Mouse (Mus musculus) gastrocnemius, adult 18-20 months (tissue): Measurements from ENCODE around the gene Col28a1. TPM values are rescaled to one million over a fixed set of nuclear protein-coding genes. Genes with fewer than 3 reads are reported as not detected.
A peak's percentile ranks its signal among the peaks of the same experiment; 100 is the strongest.
"Not testable (repeated sequence)": the region's sequence is repeated elsewhere in the genome, so short reads cannot be mapped to it uniquely, and the experiment has no call there.

Source experiments
- DNase-seq: peaks from one replicate; pipeline ENCODE4 v3.0.0; 2021; ENCODE audit warnings: low spot score
- total RNA-seq, 2 experiments: library from RNA; stranded (reverse); gene quantifications; 2 replicates each; pipeline ENCODE4 v1.2.3; 2021

Gene Col28a1
- total RNA-seq, 2 experiments from 2014 or later, result 0.21 to 0.24 TPM

- DNase-seq, result no peak
These were observed 168.9 kb downstream of the Col28a1 start for GRCm38 (mm10) chr6:8023527-8023926.

DNA sequence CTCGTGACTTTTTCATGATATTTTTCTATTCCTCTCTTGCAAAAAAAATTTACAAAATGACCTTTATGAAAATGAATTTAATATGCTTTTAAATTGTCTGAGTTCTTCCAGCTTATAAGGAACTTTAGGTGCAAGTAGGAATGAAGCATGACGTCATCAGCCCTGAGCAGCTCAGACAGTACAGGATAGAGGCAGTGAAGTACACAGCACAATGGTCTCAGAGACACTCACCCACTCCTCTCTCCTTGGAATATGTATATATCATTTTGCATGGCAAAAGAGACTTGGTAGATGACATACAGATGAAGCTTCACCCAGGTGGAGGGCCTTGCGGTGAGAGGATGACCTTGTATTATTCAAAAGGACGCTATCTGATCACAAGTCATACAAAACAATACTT is 197.7 kb downstream of the Col28a1 start:
- no peak for DNase-seq

- peak; percentile 53 for DNase-seq
These were observed 208.8 kb downstream of the Col28a1 start for GRCm38 (mm10) chr6:7983646-7983979.

DNA sequence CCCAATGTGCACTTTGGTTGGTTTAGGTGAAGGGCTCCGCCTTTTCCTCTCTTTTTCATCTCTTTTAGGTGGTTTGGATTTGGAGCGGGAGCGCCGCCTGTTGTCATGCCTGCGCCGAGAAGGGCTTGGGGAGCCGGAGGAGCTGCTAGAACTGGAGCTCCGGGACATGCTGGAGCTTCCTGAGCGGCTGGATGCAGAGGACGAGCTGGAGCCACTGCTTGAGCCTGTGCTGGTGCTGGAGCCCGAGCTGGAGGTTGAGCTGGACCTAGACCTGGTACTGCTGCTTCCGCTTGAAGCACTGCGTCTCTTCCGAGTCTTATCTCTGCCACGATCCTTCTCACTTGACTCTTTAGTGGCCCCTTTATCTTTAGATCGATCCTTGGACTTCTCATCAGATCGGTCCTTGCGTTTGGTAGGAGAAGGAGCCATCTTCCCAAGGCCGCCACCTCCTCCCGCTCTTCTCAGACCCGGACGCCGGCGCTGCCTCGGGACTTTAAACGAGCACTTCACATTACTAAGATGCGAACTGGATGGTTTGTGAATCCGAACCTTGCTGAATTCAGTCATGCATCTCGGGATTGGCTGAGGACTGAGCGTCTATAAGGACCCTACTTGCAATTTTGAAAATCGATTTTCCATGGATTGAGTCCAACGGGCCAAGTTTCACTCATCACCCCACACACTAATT is 209.3 kb downstream of the Col28a1 start:
- not testable (repeated sequence) for DNase-seq

- no peak for DNase-seq
These were observed 221.2 kb downstream of the Col28a1 start for GRCm38 (mm10) chr6:7971020-7971760.

DNA sequence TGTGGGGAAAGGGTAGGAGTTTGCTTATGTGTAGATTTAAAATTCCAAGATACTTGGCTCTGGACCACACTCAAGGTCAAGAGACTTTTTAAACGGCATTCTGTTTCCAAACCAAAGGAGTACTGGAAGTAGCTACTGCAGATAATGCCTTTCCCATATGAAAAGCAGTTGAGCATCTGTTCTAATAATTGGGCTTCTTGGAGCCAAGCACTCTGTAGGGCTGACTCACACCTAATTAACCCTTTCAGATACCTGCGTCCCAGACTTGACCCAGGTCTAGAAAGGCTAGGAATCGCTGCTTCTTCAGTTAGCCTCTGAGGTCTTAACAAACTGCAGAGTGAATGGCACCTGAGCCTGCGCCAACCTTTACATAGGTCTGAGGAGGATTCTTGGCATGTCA is 223.0 kb downstream of the Col28a1 start:
- no peak for DNase-seq

GRCm38 (mm10) chr6:7965833-7966522 is 226.4 kb downstream of the Col28a1 start:
- DNase-seq, result no peak

- no peak for DNase-seq
These were observed 229.7 kb downstream of the Col28a1 start for GRCm38 (mm10) chr6:7962749-7963148.

DNA sequence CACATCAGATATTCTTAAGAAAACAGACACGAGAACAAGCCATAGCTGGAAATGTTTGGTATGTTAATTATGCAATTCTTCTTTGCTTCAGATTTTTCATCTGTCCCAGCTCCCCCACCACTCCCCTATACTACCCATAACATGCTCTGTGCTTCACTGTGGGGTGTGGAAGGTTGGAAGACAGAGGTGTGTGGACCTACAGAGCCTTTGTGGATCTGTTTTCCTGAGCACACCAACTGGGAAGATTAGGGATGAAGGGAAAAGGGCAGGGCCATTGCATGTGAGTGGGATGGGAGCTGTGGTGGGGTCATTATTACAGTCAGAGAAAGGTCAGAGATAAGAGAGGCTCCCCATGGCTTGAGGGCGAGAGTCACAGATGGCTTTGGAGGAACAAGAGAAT is 240.2 kb downstream of the Col28a1 start:
- DNase-seq, result no peak

- DNase-seq, result no peak
These were observed 240.6 kb downstream of the Col28a1 start for GRCm38 (mm10) chr6:7951778-7952177.

Other genes with a start within 250 kb of the Col28a1 start
- gene Mios, start 16.6 kb upstream of the Col28a1 start, total RNA-seq, result 10 to 100 TPM; 16.6 to 17.0 TPM
- 1 to 10 TPM; 8.2 to 9.0 TPM for gene Rpa3, start 66.6 kb upstream of the Col28a1 start, total RNA-seq
- 10 to 100 TPM; 12.1 to 16.1 TPM for gene Umad1, start 66.7 kb upstream of the Col28a1 start, total RNA-seq
- gene Gm45062, start 66.8 kb upstream of the Col28a1 start, total RNA-seq, result under 1 TPM in 1 of 2 experiments, not detected in 1; 0.38 TPM